Mouse (Mus musculus) forebrain, embryonic 11.5 days (tissue): Measurements from ENCODE around the gene Praf2. TPM values are rescaled to one million over a fixed set of nuclear protein-coding genes. Genes with fewer than 3 reads are reported as not detected.
A peak's percentile ranks its signal among the peaks of the same experiment; 100 is the strongest.

Source experiments
- ATAC-seq: fragments of 200-750 bp; cut with Nextera tagmentation; replicated peaks from 2 replicates; pipeline ENCODE4 v1.8.0; 2017; ENCODE audit warnings: moderate TSS enrichment; ENCODE audit not compliant: low FRiP score
- DNase-seq: peaks from one replicate; pipeline ENCODE4 v3.0.0-alpha.2; 2017; ENCODE audit warnings: low spot score
- H3K27ac ChIP-seq: fragments of 300-500 bp; sonication (generic); 2 replicates; pipeline ENCODE4 v1.5.1; 2014; ENCODE audit warnings: low read depth, low read length
- H3K27me3 ChIP-seq: fragments of 300-500 bp; sonication (generic); 2 replicates; pipeline ENCODE4 v1.6.1; 2014; ENCODE audit warnings: mild to moderate bottlenecking, low read length, mixed read lengths; ENCODE audit not compliant: control insufficient read depth, insufficient read depth
- H3K36me3 ChIP-seq: fragments of 300-500 bp; sonication (generic); 2 replicates; pipeline ENCODE4 v1.6.1; 2014; ENCODE audit warnings: mild to moderate bottlenecking, low read length, moderate library complexity, mixed read lengths; ENCODE audit not compliant: control insufficient read depth, insufficient read depth
- H3K4me1 ChIP-seq: fragments of 300-500 bp; sonication (generic); replicated peaks from 2 replicates; pipeline ENCODE4 v1.6.1; 2014; ENCODE audit warnings: low read length, mixed read lengths; ENCODE audit not compliant: control insufficient read depth, insufficient read depth
- H3K4me2 ChIP-seq: fragments of 300-500 bp; sonication (generic); 2 replicates; pipeline ENCODE4 v1.6.1; 2014; ENCODE audit warnings: low read depth, mild to moderate bottlenecking, low read length, moderate library complexity, mixed read lengths; ENCODE audit not compliant: severe bottlenecking
- H3K4me3 ChIP-seq: fragments of 300-500 bp; sonication (generic); 2 replicates; pipeline ENCODE4 v1.5.1; 2014; ENCODE audit warnings: low read depth, low read length
- H3K9ac ChIP-seq: fragments of 300-500 bp; sonication (generic); 2 replicates; pipeline ENCODE4 v1.6.1; 2014; ENCODE audit warnings: low read length
- H3K9me3 ChIP-seq: fragments of 300-500 bp; sonication (generic); 2 replicates; pipeline ENCODE4 v1.6.1; 2016; ENCODE audit warnings: low read length, mixed read lengths; ENCODE audit not compliant: control insufficient read depth
- WGBS: fragments of 180-500 bp; shearing (Covaris S2); extraction: QIAGEN DNeasy Blood & Tissue Kit; methylation state at CpG from one replicate; pipeline ENCODE4 v1.1.7; 2014; 5-methylcytosine and 5-hydroxymethylcytosine counted together
- polyA plus RNA-seq: library from polyadenylated mRNA; unstranded; fragments of >200 nt; fragmentation: Nextera tagmentation; extraction: Ambion mirVana; gene quantifications from 2 replicates; pipeline ENCODE4 v1.2.1, GENCODE M21; 2014

Gene Praf2
- polyA plus RNA-seq, 1 experiment from 2014 or later: 88.7 TPM

GRCm38 (mm10) chrX:7724135-7724534 lies 4.1 kb upstream of the Praf2 start:
- H3K27ac ChIP-seq: no peak overlapping the region
- no peak for ATAC-seq
- no peak overlapping the region for H3K4me2 ChIP-seq
- H3K9me3 ChIP-seq: no peaks in the 10 kb centered on the region
- H3K4me3 ChIP-seq: no peak overlapping the region
- H3K36me3 ChIP-seq: no peaks in the 10 kb centered on the region; the same call in 1 of the 2 replicates
- H3K9ac ChIP-seq: no peak overlapping the region
- WGBS: 79% methylated on average over 7 of the region's 7 CpGs
- no peak for DNase-seq
- H3K27me3 ChIP-seq: no peaks in the 10 kb centered on the region
- no peaks in the 10 kb centered on the region for H3K4me1 ChIP-seq

- Histone ChIP-seq H3K4me2 (no peak overlapping the region), H3K4me3 (no peak overlapping the region), H3K27ac (no peak overlapping the region), H3K4me1 (no peaks in the 10 kb centered on the region), H3K9me3 (no peaks in the 10 kb centered on the region), H3K36me3 (no peaks in the 10 kb centered on the region; the same call in 1 of the 2 replicates), H3K27me3 (no peaks in the 10 kb centered on the region), H3K9ac (no peak overlapping the region)
- ATAC-seq: no peak
- DNase-seq: no peak
- 81% methylated on average over 12 of the region's 12 CpGs for WGBS
These were observed 2.4 kb upstream of the Praf2 start for GRCm38 (mm10) chrX:7725841-7726240.

- H3K4me3 ChIP-seq: no peak overlapping the region
- WGBS: 91% methylated on average over 13 of the region's 13 CpGs
- no peak for ATAC-seq
- no peaks in the 10 kb centered on the region for H3K9me3 ChIP-seq
- no peak overlapping the region for H3K9ac ChIP-seq
- no peak for DNase-seq
- no peaks in the 10 kb centered on the region; the same call in 1 of the 2 replicates for H3K36me3 ChIP-seq
- H3K4me1 ChIP-seq: no peaks in the 10 kb centered on the region
- H3K27me3 ChIP-seq: no peaks in the 10 kb centered on the region
- no peak overlapping the region for H3K27ac ChIP-seq
- H3K4me2 ChIP-seq: no peak overlapping the region
These were observed 1.1 kb upstream of the Praf2 start for GRCm38 (mm10) chrX:7727176-7727575.

GRCm38 (mm10) chrX:7728922-7729265 lies 655 bp downstream of the Praf2 start:
- 53% methylated on average over 4 of the region's 4 CpGs for WGBS
- no peak for ATAC-seq
- Histone ChIP-seq H3K9me3 (no peaks in the 10 kb centered on the region), H3K27ac (no peak overlapping the region), H3K36me3 (no peaks in the 10 kb centered on the region; the same call in 1 of the 2 replicates), H3K4me1 (no peaks in the 10 kb centered on the region), H3K4me3 (peak overlapping the region; percentile 42), H3K4me2 (peak overlapping the region; percentile 54), H3K27me3 (no peaks in the 10 kb centered on the region), H3K9ac (peak overlapping the region; percentile 57)
- DNase-seq: no peak

- Histone ChIP-seq H3K9ac (no peak overlapping the region), H3K36me3 (no peaks in the 10 kb centered on the region), H3K4me3 (no peak overlapping the region), H3K9me3 (no peaks in the 10 kb centered on the region), H3K27me3 (no peaks in the 10 kb centered on the region), H3K4me2 (no peak overlapping the region), H3K4me1 (no peaks in the 10 kb centered on the region), H3K27ac (no peak overlapping the region)
- WGBS: 28% methylated on average over 26 of the region's 26 CpGs
- peak; percentile 80 for DNase-seq
- ATAC-seq: peak; percentile 24; the same call in 1 of the 2 replicates
These were observed 5.4 kb downstream of the Praf2 start for GRCm38 (mm10) chrX:7733571-7734156.

GRCm38 (mm10) chrX:7739336-7740081 lies 11.3 kb downstream of the Praf2 start:
- WGBS: 78% methylated on average over 14 of the region's 14 CpGs
- H3K4me1 ChIP-seq: no peaks in the 10 kb centered on the region
- H3K9me3 ChIP-seq: no peaks in the 10 kb centered on the region
- H3K4me3 ChIP-seq: no peak overlapping the region
- no peak overlapping the region for H3K4me2 ChIP-seq
- no peaks in the 10 kb centered on the region for H3K36me3 ChIP-seq
- DNase-seq: no peak
- no peak for ATAC-seq
- no peak overlapping the region for H3K9ac ChIP-seq
- no peak overlapping the region for H3K27ac ChIP-seq
- H3K27me3 ChIP-seq: no peaks in the 10 kb centered on the region

GRCm38 (mm10) chrX:7740082-7740819 lies 12.0 kb downstream of the Praf2 start:
- no peaks in the 10 kb centered on the region for H3K9me3 ChIP-seq
- H3K9ac ChIP-seq: no peak overlapping the region
- 78% methylated on average over 10 of the region's 10 CpGs for WGBS
- H3K27me3 ChIP-seq: no peaks in the 10 kb centered on the region
- no peak overlapping the region for H3K4me3 ChIP-seq
- H3K4me1 ChIP-seq: no peaks in the 10 kb centered on the region
- H3K4me2 ChIP-seq: no peak overlapping the region
- ATAC-seq (no peak), DNase-seq (no peak)
- no peak overlapping the region for H3K27ac ChIP-seq
- no peaks in the 10 kb centered on the region for H3K36me3 ChIP-seq

- no peak for DNase-seq
- Histone ChIP-seq H3K4me3 (no peak overlapping the region), H3K9ac (no peak overlapping the region), H3K36me3 (no peaks in the 10 kb centered on the region), H3K27ac (no peak overlapping the region), H3K9me3 (no peaks in the 10 kb centered on the region), H3K4me1 (no peaks in the 10 kb centered on the region), H3K27me3 (no peaks in the 10 kb centered on the region), H3K4me2 (no peak overlapping the region)
- no peak for ATAC-seq
- WGBS: 82% methylated on average over 5 of the region's 5 CpGs
These were observed 12.9 kb downstream of the Praf2 start for GRCm38 (mm10) chrX:7741103-7741502.
